Mouse (Mus musculus) ovary, postnatal 14 days (tissue): ENCODE measurements around the gene Tnfrsf11a.
"Not testable (repeated sequence)": the region's sequence is repeated elsewhere in the genome, so short reads cannot be mapped to it uniquely, and the experiment has no call there.

Experiments
- DNase-seq: peaks from one replicate; pipeline ENCODE4 v3.0.0; 2022; ENCODE audit warnings: low spot score

The Tnfrsf11a gene

DNA sequence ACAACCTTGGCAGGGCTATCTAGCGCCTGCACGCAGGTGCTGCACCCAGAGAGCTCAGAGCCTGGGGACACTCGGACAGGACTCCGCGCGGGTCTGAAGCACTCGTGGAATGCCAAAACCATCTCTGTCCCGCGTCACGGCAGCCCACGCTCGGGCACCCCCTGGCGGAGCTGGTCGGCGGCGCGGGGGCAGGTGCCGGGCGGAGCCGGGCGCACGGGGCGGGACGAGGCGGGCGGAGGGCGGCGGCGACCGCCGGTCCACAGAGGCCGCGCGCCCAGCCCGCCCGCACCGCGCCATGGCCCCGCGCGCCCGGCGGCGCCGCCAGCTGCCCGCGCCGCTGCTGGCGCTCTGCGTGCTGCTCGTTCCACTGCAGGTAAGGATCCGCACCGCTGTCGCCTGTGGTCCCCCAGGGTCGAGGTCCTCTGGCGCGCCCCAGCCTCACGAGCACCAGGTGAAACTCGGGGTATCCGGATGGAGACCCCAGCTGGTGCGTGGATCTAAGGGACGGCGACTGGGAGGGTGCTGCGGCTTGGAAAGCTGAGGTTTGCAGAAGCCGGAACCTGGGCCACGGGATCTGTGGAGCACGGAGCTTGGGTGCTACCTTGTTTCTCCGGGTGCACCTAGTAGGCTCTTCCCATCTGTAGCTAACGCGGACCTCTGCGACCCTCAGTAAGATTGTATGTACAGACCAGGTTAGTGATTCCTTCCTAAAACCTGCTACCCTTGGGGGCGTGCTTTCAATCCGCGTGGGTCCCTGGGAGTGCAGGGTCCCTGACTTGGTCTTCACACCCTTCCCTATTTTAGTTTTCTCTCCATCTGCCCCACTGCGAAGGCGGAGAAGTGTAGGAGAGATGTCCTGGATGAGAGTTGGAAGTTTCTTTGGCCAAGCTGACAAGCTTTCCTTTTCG, at the start of gene Tnfrsf11a:
Gene Tnfrsf11a, plus strand, starts transcription at position 262 of the 908 bp plus-strand sequence.
- DNase-seq = peak; percentile 27

DNA sequence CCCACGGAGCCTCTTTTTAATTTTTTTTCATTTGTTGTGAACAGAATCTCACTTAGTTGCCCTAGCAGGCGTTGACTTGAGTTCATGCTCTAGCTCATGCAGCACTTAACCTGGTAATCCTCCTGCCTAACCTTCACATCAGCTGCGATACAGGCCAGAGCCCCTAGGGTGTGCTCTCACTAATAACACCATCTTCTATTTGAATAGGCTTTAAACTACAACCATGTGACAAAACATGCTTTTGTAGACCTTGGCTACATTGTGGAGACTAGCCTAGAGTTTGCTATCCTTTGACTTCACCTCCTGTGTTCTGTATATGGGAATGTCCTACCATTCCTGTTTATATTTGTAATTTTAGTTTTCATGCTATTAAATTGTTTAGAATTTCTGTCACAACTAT, 45.2 kb upstream of the Tnfrsf11a start:
- no peak for DNase-seq

DNA sequence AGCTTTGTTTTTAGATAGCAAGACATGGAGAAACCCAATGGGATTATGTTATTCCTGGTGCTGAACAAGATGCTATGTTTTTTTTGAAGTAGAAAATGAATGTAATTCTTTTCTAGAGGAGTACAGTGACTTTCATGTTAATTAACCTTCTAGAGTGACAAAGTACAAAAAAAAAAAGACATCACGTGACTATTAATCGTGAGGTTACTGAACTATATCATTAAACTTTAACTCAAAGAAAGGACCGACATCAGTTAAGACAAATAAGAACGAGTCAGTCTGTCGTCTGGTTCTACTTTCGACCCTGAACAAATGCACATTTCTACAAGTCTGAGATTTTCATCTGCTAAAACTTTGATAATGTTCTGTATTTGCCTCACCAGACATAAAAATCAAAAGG, 42.2 kb upstream of the Tnfrsf11a start:
- DNase-seq = no peak

DNA sequence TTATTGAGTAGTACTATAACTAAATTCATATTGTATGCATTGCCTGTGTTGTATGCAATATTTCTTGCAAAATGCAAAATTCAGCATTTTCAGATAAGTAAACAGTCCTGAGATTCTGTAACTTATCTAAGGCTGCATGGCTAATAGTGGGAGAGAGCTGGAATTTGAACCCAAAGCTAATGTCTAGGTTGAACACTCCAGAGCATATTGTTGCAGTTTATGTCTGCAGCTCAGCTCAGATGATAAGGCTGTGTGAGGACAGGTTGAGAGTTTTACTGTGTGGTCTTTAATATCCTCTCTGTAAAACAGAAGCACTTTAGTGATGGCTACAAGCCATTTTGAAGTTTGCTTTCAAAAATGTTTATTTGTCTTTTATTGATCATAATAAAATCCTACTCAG, 41.0 kb upstream of the Tnfrsf11a start:
- DNase-seq = no peak

DNA sequence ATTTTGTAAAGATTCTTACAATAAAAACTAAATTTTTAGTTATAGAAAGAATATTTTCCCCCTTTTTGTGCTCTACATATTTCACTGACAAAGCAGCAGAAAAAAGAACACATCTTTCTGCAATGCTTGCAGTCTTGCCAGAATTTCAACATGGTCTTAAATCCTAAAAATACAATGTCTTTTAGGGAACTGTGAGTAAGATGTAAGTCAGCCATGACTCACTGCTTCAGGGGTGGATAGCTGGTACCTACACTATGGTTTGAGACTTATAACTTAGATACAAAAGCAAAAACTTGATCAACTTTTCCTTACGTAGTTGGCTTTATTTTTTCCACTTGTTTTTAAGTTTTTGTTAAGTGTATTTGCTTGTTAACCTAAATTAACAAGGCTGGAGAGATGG, 38.0 kb upstream of the Tnfrsf11a start:
- no peak for DNase-seq

DNA sequence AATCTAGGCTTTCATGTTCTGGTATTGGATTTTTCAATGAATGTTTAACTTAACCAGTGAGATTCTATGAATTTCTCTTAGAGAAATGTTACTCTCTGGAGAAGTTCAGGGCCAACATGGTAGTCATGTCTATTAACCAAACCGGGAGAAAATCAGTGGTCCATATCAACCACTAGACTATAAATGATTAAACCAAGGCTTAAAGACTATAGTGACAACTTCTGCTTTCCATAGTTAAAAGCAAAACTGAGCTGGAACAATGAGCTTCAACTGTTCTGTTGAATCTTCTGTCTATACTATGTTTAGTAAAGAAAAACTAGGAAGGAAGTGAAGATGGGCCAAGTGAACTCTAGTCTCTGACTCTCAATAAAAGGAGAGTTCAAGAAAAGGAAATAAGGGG, 34.1 kb upstream of the Tnfrsf11a start:
- no peak for DNase-seq

DNA sequence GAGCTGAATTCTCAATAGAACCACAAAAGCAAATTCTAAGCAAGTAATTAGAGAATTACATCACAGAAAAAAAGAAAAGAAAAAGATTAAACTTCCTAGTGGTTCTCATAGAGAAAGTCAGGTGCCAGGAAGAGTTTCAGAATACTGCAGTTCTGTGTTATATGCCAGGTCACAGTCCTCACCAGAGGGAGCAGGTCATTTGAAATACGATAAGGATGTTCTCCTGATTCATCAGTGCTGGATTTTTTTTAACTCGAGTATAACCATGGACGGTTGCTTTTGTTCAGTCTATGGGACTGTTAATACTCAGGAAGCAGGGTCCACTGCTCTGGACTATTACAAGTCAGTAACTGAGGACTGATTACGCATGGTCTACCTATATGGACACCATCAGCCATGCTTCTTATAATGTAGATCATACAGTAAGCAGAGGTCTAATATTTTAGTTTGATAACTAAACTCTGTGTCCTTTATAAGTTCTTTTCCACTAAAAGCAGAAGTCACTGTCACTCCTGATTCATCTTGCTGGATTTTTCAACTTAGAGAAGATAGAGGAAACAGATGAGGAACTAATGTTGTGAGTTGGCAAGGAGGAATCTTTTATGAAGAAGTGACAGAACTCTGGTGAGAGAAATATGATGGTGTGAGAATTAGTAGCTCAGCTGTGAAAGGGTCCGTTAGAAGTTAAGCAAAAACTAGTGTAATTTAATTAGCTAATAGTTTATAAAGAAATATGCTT, 33.5 kb upstream of the Tnfrsf11a start:
- no peak for DNase-seq

DNA sequence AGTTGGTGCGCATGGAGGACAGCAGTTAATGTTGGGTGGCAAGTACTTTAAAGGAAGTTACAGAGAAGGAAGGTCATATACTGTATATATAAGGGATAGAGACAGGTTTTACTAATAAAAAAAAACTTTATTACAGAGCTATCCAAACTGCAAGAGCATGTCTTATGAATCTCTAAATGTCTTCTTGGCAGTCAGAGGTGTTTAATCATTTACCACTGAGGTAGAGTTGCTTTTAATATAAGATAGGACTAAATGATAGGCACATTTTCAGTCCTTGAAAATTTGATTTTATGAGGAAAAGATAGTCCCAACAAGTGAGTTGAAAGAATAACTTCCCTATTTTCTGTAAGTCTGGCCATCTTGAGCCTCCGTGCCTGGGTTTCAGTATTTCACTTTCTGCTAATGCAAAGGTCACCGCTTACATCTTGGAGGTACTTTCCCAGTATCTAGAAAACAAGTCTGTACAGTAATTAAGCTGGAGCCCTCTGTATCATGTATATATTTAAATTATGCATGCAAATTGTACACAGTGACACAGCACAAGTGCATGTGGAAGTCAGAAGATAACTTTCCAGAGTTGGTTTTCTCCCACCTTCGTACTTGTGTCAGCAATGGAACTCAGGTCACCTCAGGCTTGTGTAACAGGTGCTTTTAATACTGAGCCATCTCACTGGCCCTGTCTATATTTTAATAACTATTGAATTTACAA, 32.3 kb upstream of the Tnfrsf11a start:
- no peak for DNase-seq

DNA sequence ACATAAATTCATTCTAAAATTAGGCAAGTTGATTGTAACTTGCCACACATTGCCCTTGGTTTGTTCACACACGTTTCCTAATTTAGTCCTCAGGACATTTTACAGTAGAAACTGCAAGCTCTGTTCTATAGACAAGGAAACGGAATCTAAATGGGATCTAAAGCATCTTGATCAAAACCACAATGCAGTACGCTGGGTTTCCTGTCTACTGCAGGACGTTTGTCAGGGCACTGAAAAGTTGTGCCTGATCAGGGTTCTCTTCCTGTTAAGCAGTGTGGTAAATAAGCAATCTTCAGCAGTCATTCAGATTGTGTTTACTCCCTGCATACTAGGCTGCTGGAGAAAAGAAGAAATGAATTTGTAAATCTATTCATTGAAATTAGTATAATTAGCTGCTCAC, 28.3 kb upstream of the Tnfrsf11a start:
- no peak for DNase-seq

DNA sequence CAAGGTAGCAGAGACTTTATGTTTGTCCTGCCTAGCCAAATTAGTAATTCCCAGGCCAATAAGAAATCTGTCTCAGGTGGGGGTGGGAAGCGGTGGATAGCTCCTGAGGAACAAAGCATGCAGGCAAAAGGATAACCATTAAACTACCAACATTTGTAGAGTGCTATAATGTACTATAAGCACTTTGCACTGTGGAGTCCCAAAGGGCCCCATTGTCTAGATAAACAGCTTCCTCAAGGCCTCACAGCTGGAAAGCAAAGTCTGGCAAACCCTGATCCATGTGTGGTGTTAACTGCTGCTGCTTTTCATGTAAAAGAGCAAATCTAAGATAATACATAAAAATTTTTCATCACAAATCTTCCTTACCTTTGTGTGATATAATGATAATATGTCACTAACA, 27.6 kb upstream of the Tnfrsf11a start:
- no peak for DNase-seq

DNA sequence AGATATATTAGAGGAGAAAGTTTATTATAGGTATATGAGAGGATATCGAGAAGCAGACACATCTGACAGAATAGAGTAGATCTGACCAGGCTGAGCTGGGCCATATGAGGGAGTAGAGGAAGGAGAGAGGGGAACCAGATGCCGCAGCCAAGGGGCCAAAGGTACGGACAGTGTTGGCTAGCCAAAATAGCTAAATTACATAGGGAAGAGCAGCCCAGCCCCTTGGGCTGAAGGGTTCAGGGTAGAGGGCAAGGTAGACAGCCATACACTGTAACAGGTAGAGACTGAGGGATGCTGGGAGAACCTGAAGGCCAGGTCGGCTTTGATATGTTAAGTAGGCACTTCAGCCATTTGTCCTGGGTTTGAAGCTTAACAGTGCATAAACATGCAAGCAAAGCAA, 21.7 kb upstream of the Tnfrsf11a start:
- DNase-seq = no peak

DNA sequence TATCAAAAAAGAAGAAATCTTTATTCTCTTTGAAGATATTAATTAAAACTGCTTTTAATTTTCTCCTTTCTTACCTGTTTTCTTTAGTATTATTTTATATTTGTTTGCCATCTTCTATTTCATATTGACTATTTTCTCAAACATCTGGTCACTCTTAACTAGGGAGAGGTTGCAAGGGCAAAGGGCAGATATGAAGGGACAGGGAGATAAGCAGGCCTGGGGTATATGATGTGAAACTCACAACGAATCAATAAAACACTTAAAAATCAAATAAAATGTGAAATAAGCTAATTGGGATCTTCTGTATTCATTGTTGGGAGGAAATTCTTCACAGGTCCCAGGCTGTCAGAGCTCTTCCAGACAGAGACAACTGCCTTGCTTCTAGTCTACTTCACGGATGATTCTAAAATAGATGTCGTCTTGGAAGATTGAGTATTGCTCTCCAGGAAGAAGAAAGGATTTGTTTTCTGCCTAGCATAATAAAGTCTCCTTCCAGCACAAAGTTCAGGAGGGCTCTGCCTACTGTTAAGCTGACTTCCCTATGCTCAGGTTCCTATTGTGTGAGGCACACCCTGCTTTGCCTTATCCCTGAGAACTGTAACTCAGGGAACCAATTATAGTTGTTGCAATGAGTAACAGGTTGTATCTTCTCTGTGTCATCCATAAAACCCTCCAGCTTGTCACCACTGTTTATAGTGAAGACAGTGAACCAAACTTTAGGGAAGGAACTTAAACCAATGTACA, 20.9 kb upstream of the Tnfrsf11a start:
- DNase-seq = no peak

DNA sequence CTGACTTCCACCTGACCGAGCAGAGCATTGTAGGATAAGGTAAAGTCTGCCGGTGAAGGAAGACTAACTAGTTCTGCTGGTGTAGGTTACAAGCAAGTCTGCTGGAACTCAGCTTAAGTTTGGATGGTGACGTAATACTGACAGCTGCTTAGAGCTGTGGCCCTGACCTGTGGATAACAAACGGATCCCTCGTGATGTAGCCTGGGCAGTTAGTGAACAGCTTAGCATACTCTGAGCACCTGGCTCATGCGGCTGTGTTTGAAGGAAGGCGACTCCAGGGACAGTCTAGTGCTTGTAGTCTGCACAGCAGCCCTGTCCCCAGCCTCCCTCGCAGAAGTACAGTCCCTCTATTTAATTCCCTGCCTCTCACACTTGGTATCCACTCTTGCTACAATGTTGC, 14.9 kb upstream of the Tnfrsf11a start:
- DNase-seq = no peak

DNA sequence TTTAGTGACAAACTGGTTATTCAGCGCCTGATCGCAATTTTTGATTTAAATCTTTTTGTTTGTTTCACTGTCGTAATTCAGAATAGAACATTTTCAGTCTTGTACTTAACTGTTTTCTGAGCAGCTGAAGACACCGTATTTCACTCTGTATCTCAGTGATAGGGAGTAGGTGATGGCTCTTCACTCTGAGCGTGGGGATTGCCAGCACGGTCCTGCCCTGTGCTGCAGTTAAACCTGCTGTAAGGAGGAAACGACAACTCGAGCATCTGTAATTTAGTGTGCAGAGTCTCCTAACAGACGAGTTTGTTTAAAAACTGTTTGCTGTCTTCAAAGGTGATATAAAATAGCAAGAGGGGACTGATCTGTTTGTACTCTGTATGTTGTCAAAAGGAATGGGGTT, 14.4 kb upstream of the Tnfrsf11a start:
- not testable (repeated sequence) for DNase-seq

DNA sequence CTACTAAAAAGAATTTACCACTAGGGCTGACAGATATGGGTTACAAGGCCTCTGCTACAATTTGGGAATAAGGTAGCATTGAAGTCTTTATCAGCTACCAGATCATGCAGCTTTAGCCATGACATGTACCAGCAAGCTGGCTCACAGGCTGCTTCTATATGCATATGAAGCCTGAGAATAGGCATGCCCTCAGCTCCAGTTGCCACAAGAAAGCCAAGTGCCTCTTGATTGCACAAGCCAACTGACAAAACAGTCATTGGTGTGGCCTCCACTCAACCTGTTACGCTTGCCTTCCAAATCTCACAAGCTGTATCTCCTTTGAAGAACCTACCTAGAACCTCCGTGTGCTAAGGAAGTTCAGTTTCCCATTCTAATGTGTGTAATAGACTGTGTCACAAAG, 12.1 kb upstream of the Tnfrsf11a start:
- DNase-seq = no peak

DNA sequence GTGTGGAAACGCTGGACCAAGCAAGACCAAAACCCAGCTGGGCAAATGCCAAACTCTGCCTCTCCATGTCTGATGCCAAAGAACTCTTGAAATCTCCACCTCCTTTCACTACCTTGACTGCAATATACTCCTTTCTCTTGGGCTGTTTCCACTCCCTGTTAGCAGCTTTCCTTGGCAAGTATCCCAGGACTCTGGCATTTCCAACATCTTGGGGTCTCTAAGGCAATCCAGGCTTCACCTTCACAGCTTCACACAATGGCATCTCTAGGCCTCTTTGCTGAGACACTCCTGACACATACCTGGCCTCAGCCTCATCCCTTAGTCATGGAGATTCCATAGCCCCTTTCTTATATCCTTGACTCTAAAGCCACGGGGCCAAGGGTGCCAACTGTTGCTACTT, 9.8 kb upstream of the Tnfrsf11a start:
- no peak for DNase-seq

DNA sequence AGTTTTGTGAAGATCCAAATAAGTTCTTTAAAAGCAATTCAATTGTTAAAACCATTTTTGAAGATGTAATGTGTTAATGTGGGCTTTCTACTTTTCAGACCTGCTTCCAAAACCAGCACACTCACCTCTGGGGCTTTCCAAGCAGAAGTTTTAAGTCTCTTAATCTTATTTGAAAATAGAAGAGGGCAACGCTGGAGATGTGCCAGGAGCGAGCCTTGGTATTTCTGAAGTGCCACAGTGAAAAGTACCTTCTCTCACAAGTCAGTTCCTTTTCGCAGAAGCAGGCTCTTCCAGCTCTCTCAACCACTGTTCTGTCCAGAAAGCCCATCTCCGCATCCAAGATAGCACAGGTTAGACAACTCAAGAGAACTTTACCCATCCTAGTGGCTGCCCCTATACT, 4.1 kb upstream of the Tnfrsf11a start:
- DNase-seq = no peak

DNA sequence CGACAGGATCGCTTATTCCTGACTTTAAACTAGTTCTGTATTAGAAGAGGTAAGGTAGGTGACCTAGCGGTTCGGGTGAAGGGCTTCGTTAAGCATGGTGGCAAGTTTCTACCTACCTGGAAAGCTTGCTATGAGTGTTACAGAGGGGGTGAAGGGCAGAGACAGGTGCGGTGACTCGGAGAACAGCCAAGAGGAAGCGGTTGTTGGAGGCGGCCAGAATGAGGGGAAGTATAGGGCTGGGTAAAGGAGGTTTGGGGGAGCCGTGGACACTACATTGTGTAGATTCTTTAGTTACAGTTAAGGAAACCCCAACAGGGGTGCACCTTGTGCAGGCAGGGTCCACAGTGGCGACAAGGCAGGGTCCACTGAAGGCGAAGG, 450 bp upstream of the Tnfrsf11a start:
- no peak for DNase-seq

DNA sequence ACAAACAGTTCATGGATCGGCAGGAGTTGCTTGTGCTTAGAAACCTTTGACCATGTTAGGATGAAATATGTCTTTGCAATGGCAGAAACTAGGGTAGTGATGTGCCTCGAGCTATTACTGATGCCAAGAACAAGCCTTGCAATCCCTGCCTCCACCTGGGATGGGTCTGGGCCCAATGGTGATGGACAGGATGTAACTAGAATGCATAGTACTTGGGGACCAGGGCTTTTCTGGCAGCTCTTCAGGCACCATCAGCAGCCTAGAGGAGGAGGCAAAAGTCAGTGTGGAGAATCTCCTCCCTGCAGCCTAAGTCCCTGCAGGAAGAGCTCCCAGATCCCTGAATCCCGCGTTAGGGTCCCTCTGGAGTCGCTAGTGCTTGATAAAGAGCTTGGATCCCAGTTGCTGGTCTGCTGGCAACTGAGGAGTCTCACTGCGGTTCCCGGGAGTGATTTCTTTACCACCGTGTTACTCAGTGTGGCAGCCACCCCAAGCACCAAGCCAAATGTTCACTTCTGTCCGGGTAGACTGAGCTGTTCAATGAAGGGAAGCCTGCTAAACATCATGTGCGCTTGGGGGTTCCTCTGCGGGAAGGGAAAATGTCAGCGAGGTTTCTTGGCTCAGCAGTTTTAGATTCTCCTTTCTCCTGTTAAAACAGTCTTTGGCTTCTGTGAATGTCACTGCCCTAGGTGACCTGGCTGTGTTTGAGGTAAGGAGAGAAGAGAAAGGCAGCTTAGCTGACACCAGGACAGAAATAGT, 1.1 kb downstream of the Tnfrsf11a start:
- DNase-seq = no peak

DNA sequence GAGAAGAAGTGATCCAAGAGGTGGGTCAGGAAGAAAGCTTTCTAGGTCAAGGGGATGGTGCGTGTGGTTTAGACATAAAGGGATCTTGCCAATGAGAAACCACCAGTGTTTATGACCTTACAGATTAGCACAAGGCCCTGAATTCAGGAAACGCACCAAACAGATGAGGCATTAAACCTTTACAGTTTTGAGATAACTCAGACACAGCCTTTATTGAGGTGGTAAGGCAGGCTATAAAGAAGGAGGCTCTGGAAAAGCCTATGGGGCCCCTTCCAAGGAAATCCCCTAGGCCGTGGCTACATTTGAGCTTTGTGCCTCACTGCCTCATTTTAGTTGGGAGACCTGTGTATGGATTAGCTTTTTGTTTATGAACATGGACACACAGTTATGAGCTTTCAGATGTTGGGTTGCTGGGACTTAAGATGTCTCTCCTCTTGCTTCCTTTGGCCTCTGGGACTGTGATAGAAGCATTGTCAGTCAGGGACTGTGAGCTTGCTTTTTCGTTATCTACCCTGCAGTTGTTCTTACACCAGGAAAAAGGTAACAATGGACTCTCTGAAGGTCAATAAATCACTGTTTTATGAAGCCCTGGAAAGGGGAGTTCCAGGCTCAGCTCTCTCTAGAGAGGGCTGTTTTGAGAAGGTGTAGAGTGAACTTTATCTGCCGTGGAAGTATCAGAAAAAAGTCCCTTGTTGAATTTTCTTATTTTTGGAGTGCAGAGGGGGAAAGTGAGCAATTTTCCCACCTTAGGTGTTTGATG, 3.9 kb downstream of the Tnfrsf11a start:
- no peak for DNase-seq

DNA sequence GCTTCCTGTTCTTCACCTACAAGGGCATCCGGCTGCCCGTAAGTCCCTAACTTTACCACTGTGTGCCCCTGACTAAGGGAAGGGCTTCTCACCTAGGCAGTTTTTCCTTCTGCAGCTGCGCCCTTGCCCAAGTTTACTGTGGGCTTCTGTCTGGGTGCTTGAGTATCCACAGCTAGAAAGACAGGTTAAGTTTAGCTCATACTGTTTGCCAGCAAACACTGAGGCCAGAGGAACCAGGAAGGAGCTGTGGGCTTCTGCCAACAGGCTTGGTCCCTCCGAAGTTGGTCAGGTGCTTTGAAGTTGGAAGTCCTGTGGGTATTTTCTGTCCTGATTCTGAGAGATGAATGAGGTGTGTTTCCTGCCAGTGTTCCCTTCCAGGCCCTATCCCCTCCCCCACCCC, 4.6 kb downstream of the Tnfrsf11a start:
- DNase-seq = no peak
